Mouse (Mus musculus) forebrain, embryonic 10.5 days (tissue): ENCODE results near the gene 4921536K21Rik. TPM values are rescaled to one million over a fixed set of nuclear protein-coding genes. Genes with fewer than 3 reads are reported as not detected.
A peak's percentile ranks its signal among the peaks of the same experiment; 100 is the strongest.

Source experiments
- DNase-seq: peaks from one replicate; pipeline ENCODE4 v3.0.0-alpha.2; 2017; ENCODE audit warnings: low spot score; ENCODE audit errors: extremely low spot score
- H3K27ac ChIP-seq: fragments of 300-500 bp; sonication (generic); 2 replicates; pipeline ENCODE4 v1.5.1; 2016; ENCODE audit warnings: mild to moderate bottlenecking
- H3K27me3 ChIP-seq: fragments of 300-500 bp; sonication (generic); 2 replicates; pipeline ENCODE4 v1.6.1; 2016; ENCODE audit warnings: mild to moderate bottlenecking; ENCODE audit not compliant: poor library complexity, severe bottlenecking
- H3K36me3 ChIP-seq: fragments of 300-500 bp; sonication (generic); replicated peaks from 2 replicates; pipeline ENCODE4 v1.6.1; 2016; ENCODE audit warnings: mild to moderate bottlenecking, moderate library complexity
- H3K4me1 ChIP-seq: fragments of 300-500 bp; sonication (generic); 2 replicates; pipeline ENCODE4 v1.6.1; 2016
- H3K4me3 ChIP-seq: fragments of 300-500 bp; sonication (generic); 2 replicates; pipeline ENCODE4 v1.5.1; 2016; ENCODE audit warnings: mild to moderate bottlenecking, moderate library complexity
- H3K9me3 ChIP-seq: fragments of 300-500 bp; sonication (generic); 2 replicates; pipeline ENCODE4 v1.6.1; 2016; ENCODE audit warnings: mild to moderate bottlenecking, moderate library complexity
- WGBS: fragments of 180-500 bp; shearing (Covaris S2); methylation state at CpG from one replicate; pipeline ENCODE4 v1.1.7; 2016; 5-methylcytosine and 5-hydroxymethylcytosine counted together
- polyA plus RNA-seq: library from polyadenylated mRNA; unstranded; fragments of >200 nt; fragmentation: Nextera tagmentation; extraction: Ambion mirVana; gene quantifications from 2 replicates; pipeline ENCODE4 v1.2.1, GENCODE M21; 2016

The 4921536K21Rik gene
- polyA plus RNA-seq: 1.2 and 1.7 TPM in 2 replicates

DNA sequence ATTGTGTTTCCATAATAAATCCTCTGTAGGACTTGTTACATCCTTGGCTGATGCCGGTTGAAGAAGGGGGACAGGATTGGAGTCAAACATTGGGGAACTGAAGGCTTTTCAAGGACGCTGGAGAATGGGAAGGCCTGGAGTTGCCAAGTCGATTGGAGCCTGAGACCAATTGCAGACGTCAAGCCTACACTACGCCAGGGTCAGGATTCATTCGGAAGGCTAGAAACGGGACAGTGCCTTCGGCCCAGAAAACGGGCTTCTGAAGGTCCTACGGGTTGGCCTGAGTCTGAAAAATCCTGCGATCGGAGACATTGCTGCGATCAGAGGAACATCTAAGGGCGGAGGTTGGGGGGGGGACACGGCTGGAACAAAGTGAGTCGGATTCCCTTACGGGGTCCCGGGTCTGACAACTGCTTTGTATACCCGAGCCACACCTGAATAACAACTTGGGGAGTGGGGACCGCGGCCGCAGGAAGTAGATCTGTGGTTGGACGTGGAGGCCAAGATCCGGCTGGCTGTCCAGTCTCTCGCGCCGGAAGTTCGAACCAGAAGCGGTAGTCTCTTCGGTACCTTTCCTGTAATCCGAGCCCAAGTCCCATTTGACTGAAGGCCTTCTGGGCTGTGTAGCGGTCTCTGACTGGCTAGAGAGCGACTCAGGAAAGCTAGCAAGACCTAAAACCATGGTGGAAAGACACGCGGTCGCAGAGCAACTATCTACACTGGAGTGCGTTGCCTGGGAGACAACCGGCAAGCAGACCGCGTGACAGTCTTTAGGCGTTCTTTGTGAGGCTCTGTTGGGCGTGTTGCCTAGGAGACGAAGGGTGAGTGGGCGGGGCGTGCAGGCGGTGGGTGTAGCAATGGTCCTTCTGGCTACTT, at the start of gene 4921536K21Rik, which contains the start of gene Dusp18:
Gene 4921536K21Rik (minus strand): TSS at position 693 of the 876 bp plus-strand sequence.
Gene Dusp18 (plus strand): TSS at position 835 of the 876 bp plus-strand sequence.
- peak within 1 kb of the TSS; percentile 94 for H3K27ac ChIP-seq
- peaks cover 31% of the 10 kb centered on the region for H3K36me3 ChIP-seq
- WGBS: 2% methylated on average over 46 of the region's 46 CpGs
- no peaks in the 10 kb centered on the region for H3K27me3 ChIP-seq
- H3K4me1 ChIP-seq: peaks cover 23% of the 10 kb centered on the region
- no peaks in the 10 kb centered on the region for H3K9me3 ChIP-seq
- peak; percentile 98 for DNase-seq
- peak within 1 kb of the TSS; percentile 65 for H3K4me3 ChIP-seq

- H3K27ac ChIP-seq: no peak overlapping the region
- H3K4me3 ChIP-seq: no peak overlapping the region
- WGBS: 83% methylated on average over 7 of the region's 7 CpGs
- peaks cover 7% of the 10 kb centered on the region; the same call in 1 of the 2 replicates for H3K4me1 ChIP-seq
- H3K9me3 ChIP-seq: no peaks in the 10 kb centered on the region
- H3K36me3 ChIP-seq: no peaks in the 10 kb centered on the region
- DNase-seq: no peak
- H3K27me3 ChIP-seq: 0 out of 2 replicates have a peak, but pooled peaks cover 3% of the 10 kb centered on the region
Observed at GRCm38 (mm10) chr11:3941371-3941770, 46.5 kb upstream of the 4921536K21Rik start.

- 82% methylated on average over 13 of the region's 13 CpGs for WGBS
- DNase-seq: no peak
- Histone ChIP-seq H3K27me3 (no peaks in the 10 kb centered on the region), H3K4me1 (0 out of 2 replicates have a peak, but pooled peaks cover 5% of the 10 kb centered on the region), H3K4me3 (no peak overlapping the region), H3K9me3 (no peaks in the 10 kb centered on the region), H3K36me3 (no peaks in the 10 kb centered on the region), H3K27ac (no peak overlapping the region)
Observed at GRCm38 (mm10) chr11:3937321-3937874, 42.5 kb upstream of the 4921536K21Rik start.

- Histone ChIP-seq H3K36me3 (no peaks in the 10 kb centered on the region), H3K27me3 (no peaks in the 10 kb centered on the region; the same call in 1 of the 2 replicates), H3K4me1 (peaks cover 14% of the 10 kb centered on the region), H3K27ac (no peak overlapping the region), H3K9me3 (no peaks in the 10 kb centered on the region), H3K4me3 (no peak overlapping the region)
- DNase-seq: no peak
- WGBS: 94% methylated on average over 3 of the region's 3 CpGs
Observed at GRCm38 (mm10) chr11:3936318-3936717, 41.4 kb upstream of the 4921536K21Rik start.

DNA sequence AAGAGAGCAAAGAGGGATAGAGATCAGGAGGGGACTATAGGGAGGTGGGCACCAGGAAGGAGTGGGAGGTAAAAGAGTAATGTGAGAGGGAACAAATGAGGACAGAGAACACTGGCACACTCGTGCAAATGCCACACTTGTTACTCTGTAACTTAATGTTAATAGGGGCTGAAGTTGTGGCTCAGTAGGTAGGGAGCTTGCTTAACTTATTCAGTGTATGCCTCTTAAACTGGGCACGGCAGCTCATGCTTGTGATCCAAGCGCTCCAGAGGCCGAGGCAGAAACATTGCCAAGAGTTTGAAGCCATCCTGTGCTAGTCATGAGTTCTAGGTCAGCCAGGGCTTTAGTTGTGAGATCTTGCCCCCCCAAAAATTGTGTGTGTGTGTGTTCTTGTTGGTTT, 40.2 kb upstream of the 4921536K21Rik start:
- H3K4me1 ChIP-seq: peaks cover 20% of the 10 kb centered on the region
- H3K27ac ChIP-seq: no peak overlapping the region
- 80% methylated on average over 4 of the region's 4 CpGs for WGBS
- H3K9me3 ChIP-seq: no peaks in the 10 kb centered on the region
- no peaks in the 10 kb centered on the region for H3K36me3 ChIP-seq
- H3K4me3 ChIP-seq: no peak overlapping the region
- DNase-seq: no peak
- no peaks in the 10 kb centered on the region; the same call in 1 of the 2 replicates for H3K27me3 ChIP-seq

- no peak overlapping the region for H3K4me3 ChIP-seq
- DNase-seq: no peak
- H3K9me3 ChIP-seq: no peaks in the 10 kb centered on the region
- 88% methylated on average over 9 of the region's 9 CpGs for WGBS
- H3K4me1 ChIP-seq: peaks cover 20% of the 10 kb centered on the region
- H3K27me3 ChIP-seq: no peaks in the 10 kb centered on the region; the same call in 1 of the 2 replicates
- H3K27ac ChIP-seq: no peak overlapping the region
- H3K36me3 ChIP-seq: no peaks in the 10 kb centered on the region
Observed at GRCm38 (mm10) chr11:3933756-3934285, 38.9 kb upstream of the 4921536K21Rik start.

DNA sequence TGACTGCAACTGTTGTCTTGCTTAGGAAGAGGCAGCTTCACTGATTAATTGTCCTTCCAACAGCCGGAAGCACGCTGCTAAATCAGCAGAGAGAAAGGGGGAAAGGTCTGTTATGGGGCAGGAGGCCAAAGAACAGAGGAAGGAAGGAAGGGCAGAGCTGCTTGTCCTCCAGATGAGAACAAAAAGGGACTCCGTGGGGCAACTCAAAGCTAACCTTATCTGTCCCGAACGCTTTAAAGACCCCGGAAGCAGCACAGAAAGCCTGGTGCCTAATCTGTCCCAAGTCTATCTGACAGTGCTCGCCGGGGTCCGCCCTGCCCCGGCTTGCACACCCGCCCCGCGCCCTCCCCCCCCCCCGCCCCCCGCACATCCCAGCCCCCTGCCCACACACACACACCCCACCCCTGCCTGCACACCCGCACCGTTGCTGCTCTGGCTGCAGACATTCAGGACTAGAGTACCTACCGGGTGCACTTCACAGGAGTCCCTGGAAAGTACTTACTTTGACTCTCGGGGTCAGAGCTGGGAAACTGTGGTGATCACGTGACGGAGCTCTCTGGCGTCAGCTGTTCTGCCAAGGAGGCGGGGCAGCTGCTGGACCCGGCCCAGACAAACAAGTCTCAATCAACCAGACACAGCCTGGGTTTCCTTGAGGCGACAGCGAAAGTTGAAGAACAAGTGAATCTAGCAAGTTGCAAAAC, 36.8 kb upstream of the 4921536K21Rik start, which contains the start of gene Tcn2:
Gene Tcn2 (minus strand): TSS at position 649 of the 701 bp plus-strand sequence.
- peak within 1 kb of the TSS; percentile 71 for H3K4me3 ChIP-seq
- WGBS: under 1% methylated on average over 23 of the region's 26 CpGs
- H3K27me3 ChIP-seq: no peaks in the 10 kb centered on the region; the same call in 1 of the 2 replicates
- peak; percentile 83 for DNase-seq
- peak within 1 kb of the TSS; percentile 83 for H3K27ac ChIP-seq
- no peaks in the 10 kb centered on the region for H3K9me3 ChIP-seq
- no peaks in the 10 kb centered on the region for H3K36me3 ChIP-seq
- peaks cover 20% of the 10 kb centered on the region for H3K4me1 ChIP-seq

DNA sequence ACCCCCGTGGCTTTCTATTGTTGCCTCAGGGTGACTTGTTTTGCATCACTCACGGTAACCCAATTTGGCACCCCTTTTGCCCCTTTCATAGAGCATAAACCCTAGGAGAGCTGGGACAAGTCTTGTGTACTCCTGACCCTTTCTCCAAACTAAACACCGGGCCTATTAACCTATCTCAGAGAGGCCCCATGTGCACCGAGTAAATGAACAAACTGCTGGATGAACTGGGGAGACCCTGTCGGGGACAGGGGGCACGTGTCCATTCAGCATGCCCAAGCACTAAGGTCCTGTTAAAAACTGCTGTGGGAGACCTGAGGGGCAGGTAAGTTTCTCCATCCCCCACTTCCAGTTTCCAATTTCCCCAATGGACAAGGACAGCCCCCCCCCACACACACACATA, 36.0 kb upstream of the 4921536K21Rik start:
- Histone ChIP-seq H3K9me3 (no peaks in the 10 kb centered on the region), H3K4me3 (peak overlapping the region; percentile 71), H3K27ac (peak overlapping the region; percentile 83), H3K4me1 (peaks cover 20% of the 10 kb centered on the region), H3K27me3 (no peaks in the 10 kb centered on the region; the same call in 1 of the 2 replicates), H3K36me3 (peaks cover 1% of the 10 kb centered on the region; the same call in 1 of the 2 replicates)
- DNase-seq: no peak
- WGBS: 28% methylated on average over 6 of the region's 6 CpGs

GRCm38 (mm10) chr11:3930019-3930418, 35.1 kb upstream of the 4921536K21Rik start:
- H3K27me3 ChIP-seq: no peaks in the 10 kb centered on the region; the same call in 1 of the 2 replicates
- peaks cover 8% of the 10 kb centered on the region; the same call in 1 of the 2 replicates for H3K36me3 ChIP-seq
- no peak for DNase-seq
- no peak overlapping the region for H3K4me3 ChIP-seq
- no peaks in the 10 kb centered on the region for H3K9me3 ChIP-seq
- no peak overlapping the region for H3K27ac ChIP-seq
- WGBS: 90% methylated on average over 4 of the region's 4 CpGs
- H3K4me1 ChIP-seq: peaks cover 20% of the 10 kb centered on the region

GRCm38 (mm10) chr11:3925916-3926315, 31.0 kb upstream of the 4921536K21Rik start:
- Histone ChIP-seq H3K36me3 (peaks cover 28% of the 10 kb centered on the region), H3K9me3 (no peaks in the 10 kb centered on the region), H3K4me3 (no peak overlapping the region), H3K27me3 (no peaks in the 10 kb centered on the region), H3K27ac (no peak overlapping the region), H3K4me1 (peaks cover 2% of the 10 kb centered on the region)
- DNase-seq: no peak
- WGBS: 90% methylated on average over 10 of the region's 10 CpGs

GRCm38 (mm10) chr11:3922731-3923130, 27.8 kb upstream of the 4921536K21Rik start:
- 94% methylated on average over 6 of the region's 6 CpGs for whole genome bisulfite sequencing

GRCm38 (mm10) chr11:3922115-3922514, 27.2 kb upstream of the 4921536K21Rik start:
- H3K4me3 ChIP-seq: no peak overlapping the region

More at GRCm38 (mm10) chr11:3922731-3923130, 27.8 kb upstream of the 4921536K21Rik start:
- H3K27me3 ChIP-seq: no peaks in the 10 kb centered on the region
- peaks cover 28% of the 10 kb centered on the region for H3K36me3 ChIP-seq
- H3K27ac ChIP-seq: no peak overlapping the region
- no peak overlapping the region for H3K4me3 ChIP-seq
- H3K9me3 ChIP-seq: no peaks in the 10 kb centered on the region
- no peak for DNase-seq
- no peaks in the 10 kb centered on the region for H3K4me1 ChIP-seq

More at GRCm38 (mm10) chr11:3922115-3922514, 27.2 kb upstream of the 4921536K21Rik start:
- WGBS: 91% methylated on average over 9 of the region's 9 CpGs
- no peaks in the 10 kb centered on the region for H3K9me3 ChIP-seq
- no peak overlapping the region for H3K27ac ChIP-seq
- H3K36me3 ChIP-seq: peaks cover 28% of the 10 kb centered on the region
- DNase-seq: no peak
- no peaks in the 10 kb centered on the region for H3K4me1 ChIP-seq
- no peaks in the 10 kb centered on the region for H3K27me3 ChIP-seq
